Mouse (Mus musculus): Measurements from ENCODE around the gene Med7.

DNA sequence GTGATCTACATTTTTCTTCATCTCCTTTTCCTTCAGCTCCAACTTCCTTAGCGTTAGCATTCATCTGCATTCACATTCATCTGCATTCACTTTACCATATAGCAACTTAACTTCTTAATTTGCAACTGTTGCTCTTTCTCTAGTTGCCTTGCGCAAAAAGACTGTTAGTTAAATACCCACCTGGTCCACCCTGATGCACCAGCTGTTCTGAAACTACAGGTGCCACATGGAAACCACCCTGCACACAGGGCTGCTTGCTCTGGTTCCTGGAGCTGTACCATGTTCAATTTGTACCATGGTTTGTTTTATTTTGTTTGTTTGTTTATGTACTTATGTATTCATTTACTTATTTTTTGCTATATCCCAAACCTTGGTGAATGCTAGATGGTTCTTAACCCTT is 41.0 kb upstream of the Med7 start:
- TF ChIP-seq POLR2A (IDR thresholded peaks at IDR 0.05; ENCODE audit: borderline replicate concordance, low read depth, low read length) (no peak), CTCF (IDR thresholded peaks at IDR 0.05; ENCODE audit: low read depth, low read length) (no peak)
